Mouse (Mus musculus) skeletal muscle tissue, adult 2 months (tissue): ENCODE measurements around the gene Iqck.

Source experiments
- DNase-seq: peaks from one replicate; pipeline ENCODE4 v3.0.0-alpha.2; 2012; ENCODE audit warnings: low read depth, low spot score

Gene Iqck

DNA sequence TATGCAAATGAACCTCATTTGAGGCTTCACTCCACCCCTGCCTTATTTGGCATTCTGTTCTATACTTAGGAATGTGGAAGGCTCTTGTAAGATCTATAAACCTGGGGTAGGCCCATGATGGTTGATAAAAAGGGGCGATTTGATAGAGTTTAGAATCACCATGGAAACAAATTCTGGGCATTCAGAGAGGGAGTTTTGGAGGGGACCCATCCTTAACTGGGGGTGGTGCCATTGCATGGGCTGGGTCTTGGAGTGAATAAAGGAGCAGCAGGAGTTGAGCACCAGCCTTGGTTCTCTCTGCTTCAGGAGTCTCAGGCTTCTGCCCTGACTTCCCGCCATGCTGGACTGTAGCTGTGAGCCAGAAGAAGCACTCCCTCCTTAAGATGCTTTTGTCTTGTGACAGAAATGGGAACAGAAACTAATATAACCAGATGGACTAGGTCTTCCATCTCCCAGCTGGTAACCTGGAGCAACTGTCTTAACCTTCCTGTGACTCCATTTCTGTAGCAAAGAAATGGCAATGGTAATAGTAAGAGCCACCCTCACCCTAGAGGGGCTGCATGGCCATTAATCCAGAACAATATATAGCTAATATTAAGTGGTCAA, 93.2 kb downstream of the Iqck start:
- DNase-seq, result no peak

- DNase-seq, result no peak
Observed at GRCm38 (mm10) chr7:118949749-118950148, 94.2 kb downstream of the Iqck start.

DNA sequence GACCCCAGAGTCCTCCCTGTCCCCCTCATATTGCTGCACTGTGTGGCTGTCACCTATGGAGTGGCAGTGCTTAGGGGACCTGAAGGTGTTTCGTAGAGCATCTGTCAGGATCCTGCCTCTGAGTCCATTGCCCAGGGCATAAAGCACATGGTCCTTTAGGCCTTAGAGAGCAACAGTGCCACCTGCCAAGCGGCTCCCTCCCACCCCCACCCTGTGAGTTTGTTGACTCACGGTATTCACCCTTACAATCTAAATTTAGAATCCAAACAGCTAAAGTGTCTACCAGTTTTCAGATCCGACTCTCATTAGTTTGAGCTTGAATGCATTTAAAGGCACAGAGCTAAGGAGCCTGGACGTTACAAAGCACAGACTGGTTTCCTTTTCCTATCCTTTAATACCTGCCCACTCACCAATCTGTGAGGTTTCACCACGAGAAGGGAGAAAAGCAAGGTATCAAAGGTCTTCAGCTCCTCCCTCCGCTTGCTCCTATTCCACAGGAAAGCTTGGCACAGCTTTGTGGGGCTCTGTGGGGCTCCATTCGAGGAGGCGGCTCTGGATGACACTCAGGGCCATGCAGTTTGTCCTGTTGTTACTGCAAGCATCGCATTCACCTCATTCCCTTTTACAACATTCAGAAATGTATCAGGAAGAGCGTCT, 98.2 kb downstream of the Iqck start:
- DNase-seq, result peak; percentile 73

- no peak for DNase-seq
Observed at GRCm38 (mm10) chr7:118954968-118955367, 99.4 kb downstream of the Iqck start.

GRCm38 (mm10) chr7:118956616-118957246, 101.2 kb downstream of the Iqck start:
- no peak for DNase-seq

- no peak for DNase-seq
Observed at GRCm38 (mm10) chr7:118959209-118959608, 103.7 kb downstream of the Iqck start.

GRCm38 (mm10) chr7:118964777-118965176, 109.2 kb downstream of the Iqck start:
- DNase-seq, result no peak

GRCm38 (mm10) chr7:118965198-118965597, 109.6 kb downstream of the Iqck start:
- DNase-seq, result no peak

DNA sequence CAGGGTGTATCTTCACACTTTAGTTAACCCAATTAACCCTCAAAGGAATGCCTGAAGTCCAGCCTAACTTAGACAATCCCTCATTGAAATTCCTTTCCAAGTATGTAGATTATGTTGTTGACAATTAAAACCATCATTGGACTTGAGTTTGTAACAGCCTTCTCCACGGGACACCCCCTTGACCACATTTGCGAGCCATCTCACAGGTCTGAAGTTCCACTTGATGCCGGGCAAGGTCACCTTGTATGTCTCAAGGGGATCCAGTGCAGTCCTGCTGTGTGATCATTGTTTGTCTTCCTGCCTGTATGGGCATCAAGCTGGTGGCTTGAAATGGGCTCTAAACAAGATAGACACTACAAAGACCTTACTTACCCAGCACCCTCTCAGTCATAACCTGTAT, 113.3 kb downstream of the Iqck start:
- DNase-seq, result no peak

GRCm38 (mm10) chr7:118971499-118971898, 115.9 kb downstream of the Iqck start:
- DNase-seq, result no peak

DNA sequence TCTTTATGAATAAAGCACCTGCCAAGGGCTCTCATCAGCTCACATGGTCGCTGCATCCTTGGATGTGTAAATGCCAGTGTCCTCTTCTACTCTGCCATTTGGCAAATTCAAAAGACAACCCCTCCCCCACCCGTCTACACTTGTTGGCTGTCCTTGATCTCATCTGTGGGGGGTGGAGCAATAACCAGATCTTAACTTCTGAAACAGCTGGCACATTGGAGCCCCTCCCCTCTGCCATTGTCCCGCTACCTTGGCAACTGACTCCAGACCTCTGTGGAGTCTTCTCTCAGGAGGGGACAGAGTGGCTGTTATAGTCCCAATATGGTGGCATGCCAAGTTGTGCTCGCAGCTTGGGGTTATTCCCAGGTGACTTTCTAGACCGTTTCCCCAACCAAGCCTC, 116.8 kb downstream of the Iqck start:
- no peak for DNase-seq

DNA sequence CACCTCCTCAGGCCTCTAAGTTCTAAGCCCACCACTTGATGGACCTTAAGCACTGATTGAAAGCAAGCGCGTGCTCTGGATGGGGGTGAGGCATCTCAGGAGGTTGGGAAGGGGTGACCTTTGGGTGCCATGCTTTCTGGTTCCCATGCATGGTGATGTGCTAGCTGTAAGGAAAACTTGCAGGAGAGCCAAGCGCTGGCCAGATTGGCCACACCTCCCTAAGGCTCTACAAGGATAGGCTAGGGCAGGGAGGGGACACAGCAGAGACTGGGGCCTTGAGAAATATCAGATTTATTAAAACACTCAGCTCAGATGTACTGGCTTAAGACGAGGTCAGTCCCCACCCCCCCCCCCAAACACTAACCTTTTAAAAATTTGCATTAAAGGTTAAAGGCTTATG, 117.8 kb downstream of the Iqck start:
- DNase-seq, result no peak

- DNase-seq, result no peak
Observed at GRCm38 (mm10) chr7:118975837-118976236, 120.3 kb downstream of the Iqck start.

DNA sequence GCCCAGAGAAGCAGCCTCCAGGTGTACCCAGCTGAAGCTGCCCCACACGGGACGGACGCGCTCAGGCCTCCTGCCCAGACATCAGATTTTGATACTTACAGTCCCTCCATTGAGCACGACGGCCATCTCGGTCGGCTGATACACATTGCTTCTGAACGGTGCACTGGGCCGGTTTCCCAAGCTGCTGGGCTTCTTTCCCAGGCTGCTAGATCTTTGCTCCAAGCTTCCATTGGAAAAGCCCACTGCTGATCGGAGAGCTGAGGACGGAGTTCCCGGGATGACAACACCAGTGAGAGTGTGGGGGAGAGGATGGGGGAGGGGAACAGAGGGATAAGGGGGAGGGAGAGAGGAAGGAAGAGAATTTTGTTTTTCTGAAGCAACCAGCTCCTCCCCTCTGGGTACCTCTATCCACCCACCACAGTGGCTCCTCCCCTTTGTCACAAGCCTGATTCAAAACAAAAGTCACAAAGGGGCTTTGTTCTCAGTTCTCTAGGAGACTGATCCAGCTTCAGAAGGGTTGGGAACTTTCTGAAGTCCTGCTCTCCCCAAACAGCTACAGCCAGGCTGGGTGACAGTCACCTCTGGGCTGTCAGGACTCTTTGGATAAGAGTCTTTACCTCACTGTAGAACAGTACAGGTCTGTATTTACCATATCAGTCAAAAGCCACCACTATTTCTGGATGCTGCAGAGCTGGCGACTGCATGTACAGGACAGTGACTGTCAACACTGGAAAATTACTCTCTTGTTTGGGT, 121.0 kb downstream of the Iqck start:
- DNase-seq, result no peak

DNA sequence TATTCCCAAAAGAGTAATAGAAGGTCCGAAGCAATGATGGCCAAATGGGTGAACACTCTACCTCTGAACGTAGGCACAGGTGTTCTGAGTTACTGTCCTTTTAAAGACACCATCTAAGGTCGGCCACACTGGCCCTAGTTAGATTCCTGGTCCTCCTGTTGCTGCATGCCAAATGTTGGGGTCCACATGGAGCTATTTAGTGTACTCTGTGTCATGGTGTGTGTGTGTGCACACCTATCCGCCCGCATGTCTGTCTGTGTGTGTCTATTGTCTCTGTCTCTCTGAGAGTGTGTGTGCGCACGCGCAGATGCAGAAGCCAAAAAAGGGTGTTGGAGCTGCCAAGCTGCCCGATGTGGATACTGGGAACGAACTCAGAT, 121.6 kb downstream of the Iqck start:
- no peak for DNase-seq

DNA sequence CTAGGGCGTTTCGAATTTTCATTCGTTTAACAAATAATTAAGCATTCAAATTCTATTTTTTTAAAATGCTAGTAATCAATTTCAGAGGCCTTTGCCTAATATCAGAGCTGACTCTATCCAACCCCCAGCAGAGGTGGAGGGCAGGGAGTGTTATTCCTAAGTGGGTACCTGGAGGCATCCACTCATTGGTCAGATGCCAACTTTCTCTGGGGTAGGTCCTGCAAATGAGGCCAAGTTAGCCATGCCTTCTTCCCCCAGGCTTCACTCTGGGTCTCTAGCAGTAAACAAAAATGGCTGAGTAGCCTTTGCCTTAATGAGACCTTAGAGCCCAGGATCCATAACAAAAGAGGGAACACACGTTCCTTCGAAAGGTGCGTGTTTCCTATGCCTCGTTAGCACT, 123.6 kb downstream of the Iqck start:
- DNase-seq, result no peak

DNA sequence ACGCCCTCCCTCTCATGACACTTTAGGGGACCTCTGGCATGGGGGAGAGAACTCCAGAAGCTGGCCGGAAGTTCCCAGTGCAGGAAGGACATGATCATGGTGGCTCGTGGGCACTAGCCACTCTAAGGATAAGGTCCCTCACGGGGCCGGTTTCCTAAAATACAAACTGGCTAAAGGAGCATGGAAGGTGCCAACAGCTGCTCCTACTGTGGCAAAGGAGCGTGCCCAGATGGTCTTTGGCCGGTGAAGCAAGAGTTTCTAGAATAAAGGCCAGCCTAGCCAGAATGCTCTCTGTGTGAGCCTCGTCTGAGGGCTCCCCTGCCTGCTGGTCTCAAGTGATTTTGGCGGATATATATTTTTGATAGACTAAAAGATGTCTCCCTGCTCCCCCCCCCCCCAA, 124.2 kb downstream of the Iqck start:
- DNase-seq, result peak; percentile 85

DNA sequence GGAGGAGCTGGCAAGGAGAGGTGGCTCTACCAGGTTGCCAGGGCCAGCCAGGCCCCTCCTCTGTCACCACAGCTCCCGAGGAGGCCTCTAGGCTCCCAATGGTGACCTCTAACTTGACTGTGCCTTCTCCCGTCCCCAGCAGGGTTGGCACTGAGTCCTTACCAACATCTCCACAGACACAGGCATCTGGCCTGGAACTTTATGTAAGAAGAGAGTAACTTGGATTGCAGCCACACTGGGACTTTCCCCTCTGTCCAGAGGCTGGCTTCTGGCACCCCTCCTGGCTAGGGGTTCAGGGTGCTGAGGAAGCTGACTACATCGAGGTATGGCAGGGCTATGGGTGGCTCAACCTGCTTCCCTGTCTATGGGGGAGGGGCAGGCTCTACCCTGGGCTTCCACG, 125.8 kb downstream of the Iqck start:
- DNase-seq, result peak; percentile 86

DNA sequence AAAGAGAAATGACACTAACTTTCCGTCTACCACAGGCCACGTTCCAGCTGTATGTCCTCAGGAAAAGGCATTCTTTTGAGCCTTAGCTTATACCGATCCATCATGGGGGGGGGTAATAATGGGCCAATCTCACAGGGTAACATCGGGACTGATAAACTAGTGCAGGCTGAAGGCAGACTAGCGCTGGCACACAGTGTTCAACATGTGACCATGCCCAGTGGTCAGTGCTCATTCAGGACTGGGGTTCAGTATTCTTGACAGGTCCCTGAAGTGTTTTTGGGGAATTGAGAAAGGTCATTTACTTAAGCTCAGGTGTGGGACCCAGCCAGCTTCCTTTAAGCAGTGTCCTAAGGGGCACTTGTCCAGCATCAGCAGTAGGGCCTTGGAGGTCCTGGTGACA, 126.3 kb downstream of the Iqck start:
- DNase-seq, result no peak

DNA sequence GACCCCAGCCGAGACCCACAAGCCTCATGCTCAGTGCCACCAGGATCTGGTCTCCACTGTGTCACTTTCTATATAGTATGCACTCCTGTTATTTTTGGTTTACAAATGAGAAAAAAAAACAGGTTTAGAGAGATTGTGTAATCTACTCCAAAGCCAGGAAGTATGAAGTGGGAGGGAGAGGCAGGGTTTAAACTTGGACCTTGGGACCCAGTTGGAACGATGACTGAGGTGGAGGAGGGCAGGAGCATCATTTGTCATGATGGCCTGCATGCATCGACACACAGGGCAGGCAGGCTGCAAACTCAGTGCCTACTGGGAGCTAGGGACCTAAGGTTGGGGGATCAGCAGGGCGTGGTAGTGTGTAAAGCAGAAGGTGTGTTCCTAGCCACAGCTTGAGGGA, 127.0 kb downstream of the Iqck start:
- DNase-seq, result no peak

DNA sequence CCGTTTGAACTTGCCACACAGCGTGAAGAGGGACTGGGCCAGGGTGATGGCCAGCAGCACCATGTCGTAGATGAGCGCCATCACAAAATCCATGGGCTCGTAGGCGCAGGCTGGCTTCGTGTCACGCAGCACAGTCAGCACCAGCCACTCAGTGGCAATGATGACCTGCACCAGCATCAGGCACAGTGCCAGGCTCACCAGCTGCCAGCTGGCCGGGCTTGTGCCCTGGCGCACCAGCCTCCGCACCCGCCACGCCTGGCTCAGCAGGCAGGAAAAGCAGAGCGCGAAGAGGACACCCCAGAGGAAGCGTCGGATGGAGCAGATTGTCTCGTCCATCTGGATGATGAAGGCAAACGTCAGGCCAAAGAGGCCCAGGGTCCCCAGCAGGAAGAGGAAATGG, 128.4 kb downstream of the Iqck start:
- DNase-seq, result peak; percentile 84

DNA sequence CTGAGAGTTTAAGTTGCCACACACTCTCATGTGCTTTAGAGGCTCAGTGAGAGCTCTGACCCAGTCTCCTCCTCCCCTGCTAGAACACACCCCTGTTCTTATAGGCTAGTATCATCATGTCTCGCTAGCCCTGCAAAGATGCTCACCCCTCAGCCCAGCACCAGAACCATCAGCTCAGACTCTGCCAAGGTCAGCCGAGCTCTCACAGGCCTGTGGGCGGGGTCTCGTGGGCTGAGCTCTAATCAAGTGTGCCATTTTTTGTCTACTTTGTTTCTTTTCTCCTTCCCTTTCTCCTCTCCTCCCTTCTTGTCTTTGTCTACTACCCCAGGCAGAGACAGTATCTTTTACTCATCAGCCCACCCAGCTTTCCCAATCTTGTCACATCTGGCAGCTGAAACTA, 130.2 kb downstream of the Iqck start:
- no peak for DNase-seq

GRCm38 (mm10) chr7:118986369-118986768, 130.8 kb downstream of the Iqck start:
- no peak for DNase-seq
